In the genomic region with DNA sequence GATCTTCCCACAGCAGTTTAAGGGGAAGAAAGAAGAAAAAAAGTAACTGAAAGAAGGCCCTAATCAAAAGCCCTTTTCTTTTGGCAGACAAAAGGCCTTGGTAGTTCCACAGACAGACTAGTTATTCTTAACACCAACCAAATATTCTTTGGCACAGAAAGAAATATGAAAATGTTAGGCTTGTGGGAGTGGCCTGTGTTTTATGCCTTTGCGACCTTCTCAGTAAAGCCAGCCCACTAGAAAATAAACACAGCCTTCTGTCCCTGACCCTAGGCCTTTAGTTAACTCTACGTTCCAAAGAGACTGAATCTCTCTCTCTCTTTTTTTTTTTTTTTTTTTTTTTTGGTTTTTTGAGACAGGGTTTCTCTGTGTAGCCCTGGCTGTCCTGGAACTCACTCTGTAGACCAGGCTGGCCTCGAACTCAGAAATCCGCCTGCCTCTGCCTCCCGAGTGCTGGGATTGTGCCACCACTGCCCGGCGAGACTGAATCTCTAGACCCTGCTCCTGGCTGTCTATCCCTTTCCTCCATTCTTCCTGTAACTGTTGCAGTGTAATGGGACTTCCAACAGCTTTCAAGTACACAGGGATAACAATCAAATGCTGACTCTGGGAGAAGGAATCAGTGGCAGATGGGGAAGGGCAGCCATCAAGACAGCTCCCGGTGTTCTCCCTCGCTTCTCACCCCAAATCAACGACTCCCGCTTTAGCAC, we compare ENCODE assay signal across 18 mouse cellular contexts.
DNase-seq lines count a peak whose midpoint lies in the region; ATAC-seq and TF ChIP-seq lines count a peak whose summit lies in the region.
"Had no signal": no experiment of that assay in that cellular context is flagged by ENCODE, and none has a peak within 500 bp of the region (broad histone marks: within the 10 kb centered on the region; RNA-seq: fewer than 3 reads in every experiment).

No protein-coding gene starts in this region.

- no peak for TF ChIP-seq CTCF in lung, embryonic 14.5 days (IDR thresholded peaks at IDR 0.05; ENCODE audit: low read depth)
- TF ChIP-seq CTCF in spleen, adult 2 months (IDR thresholded peaks at IDR 0.05; ENCODE audit: extremely low read depth, insufficient read depth, insufficient read length, insufficient replicate concordance) = no peak

- H3K9ac ChIP-seq in hindbrain, embryonic 11.5 days (ENCODE audit: low read depth, low read length) = no peak overlapping the region
- H3K9ac ChIP-seq in hindbrain, embryonic 16.5 days (ENCODE audit: low read depth, low read length) = no peak overlapping the region
- H3K9ac ChIP-seq in lung, embryonic 14.5 days = no peak overlapping the region
- H3K9ac ChIP-seq: forebrain, embryonic 15.5 days; midbrain, embryonic 12.5 days had no signal

- no peaks in the 10 kb centered on the region for H3K9me3 ChIP-seq in hindbrain, embryonic 11.5 days (ENCODE audit: control insufficient read depth, low read length)
- no peaks in the 10 kb centered on the region for H3K9me3 ChIP-seq in hindbrain, embryonic 16.5 days (ENCODE audit: control insufficient read depth, low read length)
- no peaks in the 10 kb centered on the region for H3K9me3 ChIP-seq in lung, embryonic 14.5 days (ENCODE audit: low read depth, low read length)
- H3K9me3 ChIP-seq: embryonic facial prominence, embryonic 10.5 days; forebrain, embryonic 15.5 days; midbrain, embryonic 12.5 days had no signal

- no peak for TF ChIP-seq POLR2A in spleen, adult 2 months (IDR thresholded peaks at IDR 0.05; ENCODE audit: low read depth, low read length)

- H3K36me3 ChIP-seq in hindbrain, embryonic 11.5 days (ENCODE audit: control insufficient read depth, insufficient read depth, low read length) = no peaks in the 10 kb centered on the region
- no peaks in the 10 kb centered on the region for H3K36me3 ChIP-seq in hindbrain, embryonic 16.5 days (ENCODE audit: control insufficient read depth, insufficient read depth, low read length)
- no peaks in the 10 kb centered on the region for H3K36me3 ChIP-seq in lung, embryonic 14.5 days (ENCODE audit: insufficient read depth)
- H3K36me3 ChIP-seq in spleen, adult 2 months (ENCODE audit: control insufficient read depth, insufficient read depth, low read length) = no peaks in the 10 kb centered on the region
- H3K36me3 ChIP-seq: forebrain, embryonic 15.5 days; midbrain, embryonic 12.5 days had no signal

- no peak overlapping the region for H3K4me3 ChIP-seq in hindbrain, embryonic 11.5 days (ENCODE audit: low read depth, low read length)
- H3K4me3 ChIP-seq in hindbrain, embryonic 16.5 days (ENCODE audit: low read length) = no peak overlapping the region
- H3K4me3 ChIP-seq in lung, embryonic 14.5 days (ENCODE audit: low read depth, low read length) = no peak overlapping the region
- no peak overlapping the region for H3K4me3 ChIP-seq in spleen, adult 2 months (ENCODE audit: extremely low read depth, insufficient read depth, insufficient read length)
- H3K4me3 ChIP-seq: embryonic facial prominence, embryonic 10.5 days; forebrain, embryonic 15.5 days; midbrain, embryonic 12.5 days had no signal

- H3K27ac ChIP-seq in hindbrain, embryonic 11.5 days (ENCODE audit: low read depth, low read length) = peak overlapping the region; percentile 36; the same call in 1 of the 2 replicates
- no peak overlapping the region for H3K27ac ChIP-seq in hindbrain, embryonic 16.5 days (ENCODE audit: low read depth, low read length)
- H3K27ac ChIP-seq in lung, embryonic 14.5 days (ENCODE audit: low read depth) = peak overlapping the region; percentile 61
- H3K27ac ChIP-seq in spleen, adult 2 months (ENCODE audit: insufficient read depth, low read length) = peak overlapping the region; percentile 15; the same call in 1 of the 2 replicates
- H3K27ac ChIP-seq: embryonic facial prominence, embryonic 10.5 days; forebrain, embryonic 15.5 days; macrophage; midbrain, embryonic 12.5 days had no signal

- ATAC-seq in hindbrain, embryonic 11.5 days (ENCODE audit: low FRiP score) = no peak
- no peak for ATAC-seq in hindbrain, embryonic 16.5 days
- ATAC-seq in lung, embryonic 14.5 days (ENCODE audit: insufficient read depth) = no peak
- ATAC-seq: activated CD4-positive, CD25-positive, alpha-beta regulatory T cell, adult 4 months; forebrain, embryonic 15.5 days had no signal

- WGBS in hindbrain, embryonic 11.5 days = 83% methylated on average over 11 of the region's 11 CpGs
- WGBS in hindbrain, embryonic 16.5 days = 80% methylated on average over 11 of the region's 11 CpGs
- WGBS in lung, embryonic 14.5 days = 60% methylated on average over 11 of the region's 11 CpGs
- 85% methylated on average over 11 of the region's 11 CpGs for WGBS in spleen, adult 2 months

- no peaks in the 10 kb centered on the region for H3K27me3 ChIP-seq in hindbrain, embryonic 11.5 days (ENCODE audit: control insufficient read depth, insufficient read depth, low read length)
- H3K27me3 ChIP-seq in hindbrain, embryonic 16.5 days (replicated peaks; ENCODE audit: control insufficient read depth, insufficient read depth, low read length) = no peaks in the 10 kb centered on the region
- H3K27me3 ChIP-seq in lung, embryonic 14.5 days (ENCODE audit: insufficient read depth, low read length) = no peaks in the 10 kb centered on the region
- no peaks in the 10 kb centered on the region for H3K27me3 ChIP-seq in spleen, adult 2 months (ENCODE audit: control insufficient read depth, insufficient read depth, low read length)
- H3K27me3 ChIP-seq: forebrain, embryonic 15.5 days; midbrain, embryonic 12.5 days had no signal

- peaks cover 8% of the 10 kb centered on the region for H3K4me1 ChIP-seq in hindbrain, embryonic 11.5 days (replicated peaks; ENCODE audit: control insufficient read depth, insufficient read depth, low read length)
- H3K4me1 ChIP-seq in hindbrain, embryonic 16.5 days (ENCODE audit: control insufficient read depth, insufficient read depth, low read depth, low read length) = peaks cover 21% of the 10 kb centered on the region
- peaks cover 14% of the 10 kb centered on the region for H3K4me1 ChIP-seq in lung, embryonic 14.5 days (ENCODE audit: insufficient read depth)
- no peaks in the 10 kb centered on the region for H3K4me1 ChIP-seq in spleen, adult 2 months (ENCODE audit: control insufficient read depth, insufficient read depth, insufficient read length)

- no peak overlapping the region for H3K4me2 ChIP-seq in hindbrain, embryonic 11.5 days (replicated peaks; ENCODE audit: low read depth, low read length)
- H3K4me2 ChIP-seq in hindbrain, embryonic 16.5 days (ENCODE audit: low read length) = no peak overlapping the region
- no peak overlapping the region for H3K4me2 ChIP-seq in lung, embryonic 14.5 days
- H3K4me2 ChIP-seq: forebrain, embryonic 15.5 days; heart, embryonic 11.5 days; midbrain, embryonic 12.5 days had no signal

- no peak for DNase-seq in hindbrain, embryonic 11.5 days (ENCODE audit: low spot score)
- peak; percentile 54 for DNase-seq in lung, embryonic 14.5 days
- no peak for DNase-seq in lung, postnatal 10 days
- no peak for DNase-seq in spleen, adult 2 months (ENCODE audit: low read depth in 1 of 2, low spot score in 2 of 2)
- DNase-seq in spleen, postnatal 4 days (ENCODE audit: low spot score in 2 of 2) = no peak
- DNase-seq in left cerebral cortex, postnatal 36 days (ENCODE audit: low spot score in 2 of 2) = no peak
- DNase-seq: B cell, adult 2 months; cerebellum, adult 2 months; heart, postnatal 14 days; liver; spleen, adult 18-20 months had no signal

- intact Hi-C loops in left cerebral cortex, postnatal 36 days (cut with DNase I) = no loop called here
